Mouse (Mus musculus) thymus, adult 2 months (tissue): ENCODE results near the gene Iqgap2. TPM values are rescaled to one million over a fixed set of nuclear protein-coding genes. Genes with fewer than 3 reads are reported as not detected.

ENCODE experiments used
- DNase-seq: peaks from one replicate; pipeline ENCODE4 v3.0.0; 2021
- H3K27ac ChIP-seq: fragments of 200-500 bp; 2 replicates; pipeline ENCODE4 v1.5.1; 2012; ENCODE audit warnings: low read length, control low read depth; ENCODE audit not compliant: control insufficient read depth, insufficient read depth
- H3K27me3 ChIP-seq: fragments of 200-500 bp; 2 replicates; pipeline ENCODE4 v1.6.1; 2012; ENCODE audit warnings: mild to moderate bottlenecking, low read length, moderate library complexity, mixed read lengths; ENCODE audit not compliant: control insufficient read depth, insufficient read depth
- H3K36me3 ChIP-seq: fragments of 200-500 bp; 2 replicates; pipeline ENCODE4 v1.6.1; 2012; ENCODE audit warnings: mild to moderate bottlenecking, low read length, moderate library complexity; ENCODE audit not compliant: control insufficient read depth, insufficient read depth
- H3K4me1 ChIP-seq: fragments of 200-500 bp; replicated peaks from 2 replicates; pipeline ENCODE4 v1.6.1; 2012; ENCODE audit warnings: low read length; ENCODE audit not compliant: control insufficient read depth, insufficient read depth
- H3K4me3 ChIP-seq: fragments of 200-500 bp; 2 replicates; pipeline ENCODE4 v1.5.1; 2012; ENCODE audit warnings: mild to moderate bottlenecking, low read length, control low read depth, moderate library complexity; ENCODE audit not compliant: control insufficient read depth, insufficient read depth
- CTCF ChIP-seq: fragments of 200-500 bp; IDR thresholded peaks from 2 replicates; pipeline ENCODE4 v1.5.1; 2012; ENCODE audit warnings: mild to moderate bottlenecking, control low read depth, low read length, moderate library complexity, borderline replicate concordance; ENCODE audit not compliant: control insufficient read depth, poor library complexity, insufficient read depth; ENCODE audit errors: extremely low read depth
- POLR2A ChIP-seq: fragments of 200-500 bp; IDR thresholded peaks from 2 replicates; pipeline ENCODE4 v1.6.1; 2012; ENCODE audit warnings: mild to moderate bottlenecking, low read length, control low read depth, moderate library complexity; ENCODE audit not compliant: control insufficient read depth, poor library complexity, insufficient read depth; ENCODE audit errors: extremely low read depth
- WGBS: fragments of 180-500 bp; shearing (Covaris S2); methylation state at CpG from one replicate; pipeline ENCODE4 v1.1.7; 2018; 5-methylcytosine and 5-hydroxymethylcytosine counted together
- polyA plus RNA-seq: library from polyadenylated mRNA; depleted of rRNA; stranded (reverse); fragments of >200 nt; gene quantifications from 2 replicates; pipeline ENCODE4 v1.2.3, GENCODE M21; 2012

Iqgap2 gene
- polyA plus RNA-seq, 1 experiment: 4.4 TPM

GRCm38 (mm10) chr13:95851611-95852010 lies 40.1 kb downstream of the Iqgap2 start:
- Histone ChIP-seq H3K36me3 (no peaks in the 10 kb centered on the region), H3K27ac (no peak overlapping the region), H3K4me3 (no peak overlapping the region), H3K4me1 (no peaks in the 10 kb centered on the region), H3K27me3 (no peaks in the 10 kb centered on the region)
- TF ChIP-seq CTCF: no peak
- 91% methylated on average over 4 of the region's 4 CpGs for WGBS
- no peak for DNase-seq

DNA sequence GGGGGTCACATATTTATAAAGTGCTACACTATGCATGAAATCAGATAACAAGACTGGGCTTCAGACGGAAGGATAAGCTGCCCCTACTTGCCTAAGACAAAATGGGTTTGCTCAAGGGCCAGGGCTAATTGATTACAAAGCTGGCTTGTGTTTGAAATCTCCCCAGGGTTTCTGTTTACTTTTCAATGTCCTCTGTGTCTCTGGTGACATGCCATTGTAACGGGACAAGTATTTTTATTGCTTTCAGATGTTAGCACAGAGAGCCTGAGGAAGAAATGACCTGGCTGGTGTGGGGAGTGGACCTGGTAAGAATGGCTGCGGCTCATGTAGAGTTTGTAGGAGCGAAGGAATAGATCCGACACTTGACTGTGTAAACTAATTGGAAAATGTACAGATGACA lies 41.3 kb downstream of the Iqgap2 start:
- 94% methylated on average over 5 of the region's 5 CpGs for WGBS
- Histone ChIP-seq H3K4me3 (no peak overlapping the region), H3K36me3 (no peaks in the 10 kb centered on the region), H3K27ac (no peak overlapping the region), H3K27me3 (no peaks in the 10 kb centered on the region), H3K4me1 (no peaks in the 10 kb centered on the region)
- TF ChIP-seq POLR2A (no peak), CTCF (no peak)
- DNase-seq: no peak

- H3K4me3 ChIP-seq: no peak overlapping the region
- no peaks in the 10 kb centered on the region for H3K36me3 ChIP-seq
- TF ChIP-seq CTCF: no peak
- no peaks in the 10 kb centered on the region for H3K4me1 ChIP-seq
- no peaks in the 10 kb centered on the region for H3K27me3 ChIP-seq
- 88% methylated on average over 7 of the region's 7 CpGs for WGBS
- no peak overlapping the region for H3K27ac ChIP-seq
- no peak for DNase-seq
Observed at GRCm38 (mm10) chr13:95849501-95850007, 42.2 kb downstream of the Iqgap2 start.

DNA sequence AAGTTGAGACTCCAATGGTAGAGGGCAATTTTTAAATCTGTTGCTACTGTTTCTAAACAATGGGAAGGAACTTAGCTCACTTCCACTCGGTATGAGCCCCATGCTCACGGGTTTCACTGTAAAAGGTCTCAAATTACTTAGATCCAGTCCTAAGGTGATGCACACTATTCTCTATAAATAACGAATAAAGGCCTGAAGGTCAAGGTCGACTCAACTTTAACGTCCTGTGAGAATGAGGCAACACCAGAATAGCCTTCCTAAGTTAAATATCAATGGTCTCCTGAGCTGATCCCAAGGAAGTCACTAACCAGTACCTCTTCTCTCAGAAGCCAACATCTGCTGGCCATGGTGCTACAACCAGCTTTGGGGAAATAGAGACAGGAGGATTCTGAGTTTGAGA lies 45.4 kb downstream of the Iqgap2 start:
- Histone ChIP-seq H3K36me3 (no peaks in the 10 kb centered on the region), H3K27me3 (no peaks in the 10 kb centered on the region), H3K4me3 (no peak overlapping the region), H3K4me1 (no peaks in the 10 kb centered on the region), H3K27ac (no peak overlapping the region)
- DNase-seq: no peak
- TF ChIP-seq POLR2A: no peak
- TF ChIP-seq CTCF: no peak
- 94% methylated on average over 5 of the region's 5 CpGs for WGBS

DNA sequence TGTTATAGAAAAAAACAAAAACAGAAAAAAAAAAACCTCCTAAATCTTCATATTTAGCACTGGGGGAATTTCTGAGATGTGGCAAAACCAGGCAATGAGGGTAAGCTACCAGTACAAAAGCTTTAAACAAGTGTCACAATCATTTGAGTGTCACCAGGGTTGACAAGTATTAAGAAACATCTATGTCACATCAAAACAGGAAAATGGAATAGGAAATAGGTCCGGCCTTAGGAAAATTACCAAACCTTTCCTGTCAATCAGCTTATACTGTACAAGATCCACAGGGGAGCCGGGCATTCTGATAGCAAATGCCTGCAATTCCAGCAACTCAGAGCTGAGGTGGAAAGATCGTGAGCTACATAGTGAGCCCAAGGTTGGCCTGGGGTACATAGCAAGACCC lies 46.8 kb downstream of the Iqgap2 start:
- Histone ChIP-seq H3K27ac (no peak overlapping the region), H3K4me1 (peaks cover 3% of the 10 kb centered on the region)

GRCm38 (mm10) chr13:95843411-95844026 lies 48.2 kb downstream of the Iqgap2 start:
- Histone ChIP-seq H3K27me3 (no peaks in the 10 kb centered on the region), H3K36me3 (no peaks in the 10 kb centered on the region), H3K27ac (no peak overlapping the region), H3K4me3 (no peak overlapping the region), H3K4me1 (peaks cover 3% of the 10 kb centered on the region)
- TF ChIP-seq POLR2A: no peak
- no peak for DNase-seq
- WGBS: 97% methylated on average over 10 of the region's 10 CpGs

More for the DNA sequence above, 46.8 kb downstream of the Iqgap2 start:
- H3K4me3 ChIP-seq: no peak overlapping the region
- no peak for TF ChIP-seq POLR2A
- TF ChIP-seq CTCF: no peak
- 96% methylated on average over 3 of the region's 3 CpGs for WGBS
- no peaks in the 10 kb centered on the region for H3K36me3 ChIP-seq
- no peak for DNase-seq
- H3K27me3 ChIP-seq: no peaks in the 10 kb centered on the region

DNA sequence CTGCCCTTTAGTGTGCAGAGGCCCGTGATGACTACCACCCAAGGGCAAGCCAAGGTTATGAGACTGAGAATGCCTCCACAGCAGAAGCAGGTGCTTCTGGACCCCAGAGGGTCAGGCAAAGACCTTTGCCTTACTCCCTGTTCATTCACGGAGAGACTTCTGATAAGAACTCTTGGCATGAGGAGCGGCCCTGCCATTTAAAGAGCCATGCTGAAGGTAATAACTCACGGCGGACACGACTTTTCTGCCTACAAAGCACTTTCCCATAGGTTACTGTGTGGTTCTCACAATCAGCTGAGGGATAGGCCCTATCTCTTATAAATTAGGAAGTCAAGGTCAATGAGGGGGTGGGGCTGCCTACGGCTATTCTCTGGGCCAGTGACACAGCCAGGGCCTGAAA lies 48.9 kb downstream of the Iqgap2 start:
- 91% methylated on average over 7 of the region's 7 CpGs for WGBS
- Histone ChIP-seq H3K27me3 (no peaks in the 10 kb centered on the region), H3K36me3 (no peaks in the 10 kb centered on the region), H3K4me1 (peaks cover 3% of the 10 kb centered on the region), H3K4me3 (no peak overlapping the region), H3K27ac (no peak overlapping the region)
- DNase-seq: no peak
- no peak for TF ChIP-seq POLR2A
- TF ChIP-seq CTCF: no peak

- Histone ChIP-seq H3K27me3 (no peaks in the 10 kb centered on the region), H3K36me3 (no peaks in the 10 kb centered on the region), H3K27ac (no peak overlapping the region), H3K4me1 (peaks cover 3% of the 10 kb centered on the region), H3K4me3 (no peak overlapping the region)
- WGBS: 98% methylated on average over 1 of the region's 1 CpGs
- DNase-seq: no peak
- TF ChIP-seq CTCF (no peak), POLR2A (no peak)
Observed at GRCm38 (mm10) chr13:95841946-95842345, 49.8 kb downstream of the Iqgap2 start.
